Mouse (Mus musculus) myocyte (in vitro differentiated cells): ENCODE data around the gene Dtx4.

Experiments
- CEBPB ChIP-seq: IDR thresholded peaks from 2 replicates; pipeline ENCODE4 v1.6.1; 2011; ENCODE audit warnings: mild to moderate bottlenecking, moderate library complexity; ENCODE audit not compliant: poor library complexity, insufficient read depth, severe bottlenecking
- E2F4 ChIP-seq: IDR thresholded peaks from one replicate; pipeline ENCODE4 v1.6.1; 2011; ENCODE audit warnings: mild to moderate bottlenecking, control low read depth, moderate library complexity; ENCODE audit not compliant: insufficient read depth
- MAX ChIP-seq: IDR thresholded peaks from one replicate; pipeline ENCODE4 v1.6.1; 2011; ENCODE audit warnings: low read depth, mild to moderate bottlenecking, control low read depth
- MYOD1 ChIP-seq, 3 experiments: IDR thresholded peaks; one replicate each; pipeline ENCODE4 v1.6.1; 2011; ENCODE audit warnings: control low read depth in 2 of 3, low read depth in 2 of 3, mild to moderate bottlenecking in 2 of 3, moderate library complexity in 1 of 3; ENCODE audit not compliant: insufficient read length in 2 of 3, control insufficient read depth in 1 of 3
- MYOG ChIP-seq, 3 experiments: IDR thresholded peaks; one replicate each; pipeline ENCODE4 v1.6.1; 2011; ENCODE audit warnings: control low read depth in 2 of 3, low read depth in 2 of 3, mild to moderate bottlenecking in 2 of 3; ENCODE audit not compliant: insufficient read length in 2 of 3, control insufficient read depth in 1 of 3, insufficient read depth in 1 of 3
- POLR2A ChIP-seq: IDR thresholded peaks from one replicate; pipeline ENCODE4 v1.6.1; 2011; ENCODE audit warnings: low read depth, mild to moderate bottlenecking, control low read depth, moderate library complexity; ENCODE audit not compliant: insufficient read length
- POLR2AphosphoS2 ChIP-seq: IDR thresholded peaks from one replicate; pipeline ENCODE4 v1.6.1; 2011; ENCODE audit warnings: low read depth, control low read depth; ENCODE audit not compliant: insufficient read length
- TCF12 ChIP-seq: IDR thresholded peaks from one replicate; pipeline ENCODE4 v1.6.1; 2011; ENCODE audit warnings: mild to moderate bottlenecking, control low read depth; ENCODE audit not compliant: poor library complexity, insufficient read depth, severe bottlenecking

GRCm38 (mm10) chr19:12417361-12417760 lies 83.9 kb downstream of the Dtx4 start, which contains the start of gene Olfr1441:
- TF ChIP-seq MYOD1 (IDR thresholded peaks at IDR 0.05; ENCODE audit: control insufficient read depth in 1 of 3, insufficient read length in 2 of 3, low read depth in 2 of 3): no peak
- TF ChIP-seq POLR2AphosphoS2: no peak
- TF ChIP-seq MYOG (IDR thresholded peaks at IDR 0.05; ENCODE audit: control insufficient read depth in 1 of 3, insufficient read depth in 1 of 3, insufficient read length in 2 of 3, low read depth in 2 of 3): no peak
- no peak for TF ChIP-seq CEBPB
- TF ChIP-seq POLR2A: no peak
- TF ChIP-seq E2F4: no peak
- no peak for TF ChIP-seq TCF12
- no peak for TF ChIP-seq MAX
